Mouse (Mus musculus) heart, embryonic 16.5 days (tissue): ENCODE data around the gene Kat14. TPM values are rescaled to one million over a fixed set of nuclear protein-coding genes. Genes with fewer than 3 reads are reported as not detected.

Experiments used
- ATAC-seq: fragments of 200-750 bp; cut with Nextera tagmentation; replicated peaks from 2 replicates; pipeline ENCODE4 v1.8.0; 2017; ENCODE audit warnings: moderate number of reproducible peaks; ENCODE audit not compliant: insufficient read depth, low FRiP score; ENCODE audit errors: extremely low read depth
- H3K27ac ChIP-seq: fragments of 300-500 bp; sonication (generic); 2 replicates; pipeline ENCODE4 v1.5.1; 2014; ENCODE audit warnings: mild to moderate bottlenecking, low read length, control low read depth, moderate library complexity
- H3K27me3 ChIP-seq: fragments of 300-500 bp; sonication (generic); 2 replicates; pipeline ENCODE4 v1.6.1; 2014; ENCODE audit warnings: low read length, mixed read lengths; ENCODE audit not compliant: control insufficient read depth, insufficient read depth
- H3K36me3 ChIP-seq: fragments of 300-500 bp; sonication (generic); 2 replicates; pipeline ENCODE4 v1.6.1; 2014; ENCODE audit not compliant: control insufficient read depth, insufficient read depth
- H3K4me1 ChIP-seq: fragments of 300-500 bp; sonication (generic); 2 replicates; pipeline ENCODE4 v1.6.1; 2014; ENCODE audit warnings: low read length, mixed read lengths; ENCODE audit not compliant: control insufficient read depth, insufficient read depth
- H3K4me2 ChIP-seq: fragments of 300-500 bp; sonication (generic); 2 replicates; pipeline ENCODE4 v1.6.1; 2014; ENCODE audit warnings: low read depth, mild to moderate bottlenecking, control low read depth, low read length
- H3K4me3 ChIP-seq: fragments of 300-500 bp; sonication (generic); 2 replicates; pipeline ENCODE4 v1.5.1; 2014; ENCODE audit warnings: mild to moderate bottlenecking, control low read depth, low read length
- H3K9ac ChIP-seq: fragments of 300-500 bp; sonication (generic); 2 replicates; pipeline ENCODE4 v1.6.1; 2014; ENCODE audit warnings: low read length, control low read depth
- H3K9me3 ChIP-seq: fragments of 300-500 bp; sonication (generic); replicated peaks from 2 replicates; pipeline ENCODE4 v1.6.1; 2016; ENCODE audit warnings: low read length; ENCODE audit not compliant: control insufficient read depth
- WGBS: fragments of 180-500 bp; shearing (Covaris S2); extraction: QIAGEN DNeasy Blood & Tissue Kit; methylation state at CpG from one replicate; pipeline ENCODE4 v1.1.7; 2014; 5-methylcytosine and 5-hydroxymethylcytosine counted together
- polyA plus RNA-seq: library from polyadenylated mRNA; unstranded; fragments of >200 nt; fragmentation: Nextera tagmentation; extraction: Ambion mirVana; gene quantifications from 2 replicates; pipeline ENCODE4 v1.2.1, GENCODE M21; 2015

The Kat14 gene
- polyA plus RNA-seq, 1 experiment from 2014 or later: 28.0 TPM

- Histone ChIP-seq H3K27me3 (peaks cover 8% of the 10 kb centered on the region; the same call in 1 of the 2 replicates), H3K4me3 (no peak overlapping the region), H3K9me3 (no peaks in the 10 kb centered on the region), H3K36me3 (no peaks in the 10 kb centered on the region), H3K27ac (no peak overlapping the region), H3K4me2 (no peak overlapping the region), H3K4me1 (no peaks in the 10 kb centered on the region), H3K9ac (no peak overlapping the region)
- WGBS: 12% methylated on average over 8 of the region's 8 CpGs
- ATAC-seq: peak; percentile 60; the same call in 1 of the 2 replicates
Measured at GRCm38 (mm10) chr2:144452364-144453008, 83.7 kb downstream of the Kat14 start.

Other genes with a start within 250 kb of the Kat14 start
- gene Mgme1, start 98.3 kb upstream of the Kat14 start, polyA plus RNA-seq: 26.0 and 28.0 TPM in 2 replicates
- 79.2 and 95.3 TPM in 2 replicates for gene Snx5, start 98.1 kb upstream of the Kat14 start, polyA plus RNA-seq
- gene Ovol2, start 36.8 kb upstream of the Kat14 start, polyA plus RNA-seq: 0.14 and 0.76 TPM in 2 replicates
- 2.9 and 3.9 TPM in 2 replicates for gene Pet117, start within 50 bp of the Kat14 start, polyA plus RNA-seq
- 0.60 and 1.5 TPM in 2 replicates for gene Dzank1, start 158.4 kb downstream of the Kat14 start, polyA plus RNA-seq
- 18.4 and 20.8 TPM in 2 replicates for gene Polr3f, start 158.7 kb downstream of the Kat14 start, polyA plus RNA-seq
- 50.8 and 54.0 TPM in 2 replicates for gene Rbbp9, start 181.9 kb downstream of the Kat14 start, polyA plus RNA-seq
- gene Sec23b, start 187.2 kb downstream of the Kat14 start, polyA plus RNA-seq: 51.9 and 52.1 TPM in 2 replicates
- gene Smim26, start 225.1 kb downstream of the Kat14 start, polyA plus RNA-seq: 46.4 and 47.1 TPM in 2 replicates
- gene Dtd1, start 230.9 kb downstream of the Kat14 start, polyA plus RNA-seq: 28.6 and 31.6 TPM in 2 replicates